ENCODE assay signal across 8 mouse cellular contexts in genomic region chr6:122800640-122801300, GRCm38 (mm10). TPM values are rescaled to one million over a fixed set of nuclear protein-coding genes. Genes with fewer than 3 reads are reported as not detected.
DNase-seq lines count a peak whose midpoint lies in the region; ATAC-seq and TF ChIP-seq lines count a peak whose summit lies in the region.

No protein-coding gene starts in this region.

- H3K9ac ChIP-seq in ES-Bruce4 (ENCODE audit: low read depth, poor library complexity, severe bottlenecking), result peak overlapping the region; percentile 77
- H3K9ac ChIP-seq in neural tube, embryonic 12.5 days, result peak overlapping the region; percentile 68; the same call in 1 of the 2 replicates

- H3K9me3 ChIP-seq in ES-Bruce4 (replicated peaks; ENCODE audit: control insufficient read depth, insufficient read depth, low read length, poor library complexity, severe bottlenecking), result no peaks in the 10 kb centered on the region
- H3K9me3 ChIP-seq in limb, embryonic 10.5 days (replicated peaks), result no peaks in the 10 kb centered on the region
- H3K9me3 ChIP-seq in neural tube, embryonic 12.5 days, result no peaks in the 10 kb centered on the region

- no peak overlapping the region for H3K27ac ChIP-seq in kidney, adult 2 months (ENCODE audit: insufficient read depth, low read depth, low read length)
- peak overlapping the region; percentile 73 for H3K27ac ChIP-seq in ES-Bruce4 (ENCODE audit: insufficient read depth, low read length)
- no peak overlapping the region for H3K27ac ChIP-seq in embryonic fibroblast, embryonic 13.5 days (ENCODE audit: insufficient read depth, low read length)
- peak overlapping the region; percentile 89 for H3K27ac ChIP-seq in limb, embryonic 10.5 days
- no peak overlapping the region for H3K27ac ChIP-seq in neural tube, embryonic 12.5 days

- no peak for TF ChIP-seq POLR2A in kidney, adult 2 months (IDR thresholded peaks at IDR 0.05; ENCODE audit: low read depth, low read length)
- no peak for TF ChIP-seq POLR2A in ES-Bruce4 (IDR thresholded peaks at IDR 0.05; ENCODE audit: insufficient read depth, low read length)
- TF ChIP-seq POLR2A in embryonic fibroblast, embryonic 13.5 days (IDR thresholded peaks at IDR 0.05; ENCODE audit: low read depth, low read length), result no peak

- H3K4me3 ChIP-seq in kidney, adult 2 months (ENCODE audit: insufficient read depth, low read depth, low read length), result peak overlapping the region; percentile 57
- peak overlapping the region; percentile 67 for H3K4me3 ChIP-seq in ES-Bruce4 (ENCODE audit: low read depth, low read length)
- H3K4me3 ChIP-seq in embryonic fibroblast, embryonic 13.5 days (ENCODE audit: insufficient read depth, low read length), result peak overlapping the region; percentile 31
- H3K4me3 ChIP-seq in limb, embryonic 10.5 days, result peak overlapping the region; percentile 68
- peak overlapping the region; percentile 51 for H3K4me3 ChIP-seq in neural tube, embryonic 12.5 days

- TF ChIP-seq CTCF in kidney, adult 2 months (conservative IDR thresholded peaks at IDR 0.05; ENCODE audit: insufficient read depth, insufficient read length, low read depth, low read length), result no peak
- no peak for TF ChIP-seq CTCF in ES-Bruce4 (IDR thresholded peaks at IDR 0.05; ENCODE audit: low read depth, low read length)
- TF ChIP-seq CTCF in embryonic fibroblast, embryonic 13.5 days (IDR thresholded peaks at IDR 0.05; ENCODE audit: borderline replicate concordance, insufficient read depth, low read length), result no peak

- H3K4me1 ChIP-seq in kidney, adult 2 months (ENCODE audit: control insufficient read depth, insufficient read depth, low read length), result 0 out of 2 replicates have a peak, but pooled peaks cover 2% of the 10 kb centered on the region
- no peaks in the 10 kb centered on the region for H3K4me1 ChIP-seq in ES-Bruce4 (ENCODE audit: control insufficient read depth, insufficient read depth, low read length)
- H3K4me1 ChIP-seq in embryonic fibroblast, embryonic 13.5 days (ENCODE audit: control insufficient read depth, insufficient read depth, low read length), result no peaks in the 10 kb centered on the region
- H3K4me1 ChIP-seq in limb, embryonic 10.5 days, result peaks cover 16% of the 10 kb centered on the region
- H3K4me1 ChIP-seq in neural tube, embryonic 12.5 days, result peaks cover 4% of the 10 kb centered on the region; the same call in 1 of the 2 replicates

- H3K27me3 ChIP-seq in kidney, adult 2 months (replicated peaks; ENCODE audit: control insufficient read depth, insufficient read depth, low read length), result no peaks in the 10 kb centered on the region
- no peaks in the 10 kb centered on the region for H3K27me3 ChIP-seq in ES-Bruce4 (ENCODE audit: control insufficient read depth, insufficient read depth, low read length, poor library complexity, severe bottlenecking)
- peaks cover 21% of the 10 kb centered on the region for H3K27me3 ChIP-seq in limb, embryonic 10.5 days (ENCODE audit: low read depth, poor library complexity, severe bottlenecking)
- peaks cover 19% of the 10 kb centered on the region for H3K27me3 ChIP-seq in neural tube, embryonic 12.5 days (replicated peaks)

- no peaks in the 10 kb centered on the region for H3K36me3 ChIP-seq in kidney, adult 2 months (ENCODE audit: control insufficient read depth, insufficient read depth, low read length)
- H3K36me3 ChIP-seq in ES-Bruce4 (ENCODE audit: control insufficient read depth, insufficient read depth, low read length, poor library complexity, severe bottlenecking), result 0 out of 2 replicates have a peak, but pooled peaks cover 4% of the 10 kb centered on the region
- H3K36me3 ChIP-seq in limb, embryonic 10.5 days, result no peaks in the 10 kb centered on the region
- H3K36me3 ChIP-seq in neural tube, embryonic 12.5 days, result no peaks in the 10 kb centered on the region

- peak overlapping the region; percentile 95 for H3K4me2 ChIP-seq in neural tube, embryonic 12.5 days (replicated peaks)

- no peak for TF ChIP-seq EP300 in ES-Bruce4 (IDR thresholded peaks at IDR 0.05; ENCODE audit: insufficient read depth, low read depth, low read length)

- 49% methylated on average over 10 of the region's 10 CpGs for WGBS in kidney, adult 2 months
- WGBS in limb, embryonic 10.5 days, result 51% methylated on average over 10 of the region's 10 CpGs
- 44% methylated on average over 10 of the region's 10 CpGs for WGBS in neural tube, embryonic 12.5 days

- ATAC-seq in neural tube, embryonic 12.5 days (ENCODE audit: low FRiP score, low read depth), result no peak

- no peak for DNase-seq in kidney, adult 2 months
- DNase-seq in kidney, postnatal 36 days, result no peak
- no peak for DNase-seq in limb, embryonic 10.5 days (ENCODE audit: low spot score)
- DNase-seq in urinary bladder, postnatal 25 days (ENCODE audit: low spot score), result no peak
- DNase-seq in adrenal gland, postnatal 25 days, result no peak

RNA-seq across cellular contexts. Expression of gene Slc2a3, which starts 0.7 kb away (rescaled TPM):
- polyA plus RNA-seq in kidney, adult 2 months (2012; rRNA removed), result 1.3 and 2.7 TPM in 2 replicates
- polyA plus RNA-seq in ES-Bruce4 (2011; ENCODE audit: insufficient read depth, insufficient read length, low read depth, missing spikeins), result 1,494 and 1,686 TPM in 2 replicates
- 4.9 and 6.1 TPM in 2 replicates for polyA plus RNA-seq in embryonic fibroblast, embryonic 13.5 days (2011; ENCODE audit: insufficient read length, low read depth, missing spikeins)
- 61.3 and 74.0 TPM in 2 replicates for polyA plus RNA-seq in limb, embryonic 10.5 days (2016; fragmentation: Nextera tagmentation; extraction: Ambion mirVana)
- polyA plus RNA-seq in neural tube, embryonic 12.5 days (2016; fragmentation: Nextera tagmentation; extraction: Ambion mirVana), result 22.6 and 26.1 TPM in 2 replicates
- 4.8 and 7.9 TPM in 2 replicates for total RNA-seq in adrenal gland, postnatal 25 days (2021)

RNA-seq across cellular contexts. Expression of gene Foxj2, which starts 18.9 kb away (rescaled TPM):
- 9.7 and 12.7 TPM in 2 replicates for polyA plus RNA-seq in kidney, adult 2 months (2012; rRNA removed)
- 10.9 and 11.6 TPM in 2 replicates for polyA plus RNA-seq in ES-Bruce4 (2011; ENCODE audit: insufficient read depth, insufficient read length, low read depth, missing spikeins)
- polyA plus RNA-seq in embryonic fibroblast, embryonic 13.5 days (2011; ENCODE audit: insufficient read length, low read depth, missing spikeins), result 19.8 and 23.7 TPM in 2 replicates
- 1.7 and 3.2 TPM in 2 replicates for polyA plus RNA-seq in limb, embryonic 10.5 days (2016; fragmentation: Nextera tagmentation; extraction: Ambion mirVana)
- polyA plus RNA-seq in neural tube, embryonic 12.5 days (2016; fragmentation: Nextera tagmentation; extraction: Ambion mirVana), result 5.5 TPM in 2 replicates
- 22.0 and 22.8 TPM in 2 replicates for total RNA-seq in adrenal gland, postnatal 25 days (2021)

RNA-seq across cellular contexts. Expression of gene C3ar1, which starts 55.2 kb away (rescaled TPM):
- 1.6 and 2.1 TPM in 2 replicates for polyA plus RNA-seq in kidney, adult 2 months (2012; rRNA removed)
- 0.15 TPM in 1 of 2 replicates, not detected in the other for polyA plus RNA-seq in ES-Bruce4 (2011; ENCODE audit: insufficient read depth, insufficient read length, low read depth, missing spikeins)
- polyA plus RNA-seq in embryonic fibroblast, embryonic 13.5 days (2011; ENCODE audit: insufficient read length, low read depth, missing spikeins), result 1.3 and 2.3 TPM in 2 replicates
- 0.73 and 1.2 TPM in 2 replicates for polyA plus RNA-seq in limb, embryonic 10.5 days (2016; fragmentation: Nextera tagmentation; extraction: Ambion mirVana)
- polyA plus RNA-seq in neural tube, embryonic 12.5 days (2016; fragmentation: Nextera tagmentation; extraction: Ambion mirVana), result 1.7 and 2.1 TPM in 2 replicates
- 1.9 and 3.0 TPM in 2 replicates for total RNA-seq in adrenal gland, postnatal 25 days (2021)

Comparison
In these comparisons a context has a peak if more than half of its experiments do, and no peak if none do; other contexts are left out.
1. H3K27ac ChIP-seq: peak in ES-Bruce4 (single experiment) and limb, embryonic 10.5 days (single experiment); none in kidney, adult 2 months (single experiment), embryonic fibroblast, embryonic 13.5 days (single experiment) and neural tube, embryonic 12.5 days (single experiment).
2. RNA of gene Slc2a3, which starts 0.7 kb away (polyA plus RNA-seq): 1,494 to 1,686 TPM in ES-Bruce4; 61.3 to 74.0 TPM in limb, embryonic 10.5 days, 22.6 to 26.1 TPM in neural tube, embryonic 12.5 days, 4.9 to 6.1 TPM in embryonic fibroblast, embryonic 13.5 days and 1.3 to 2.7 TPM in kidney, adult 2 months; every median in the first group is over 10 times any median in the second.
3. Peak in every context shown above with its lines, with median percentiles within 50 percentile points of each other: H3K4me3 ChIP-seq.